Mouse (Mus musculus): Measurements from ENCODE around the gene Gad1. TPM values are rescaled to one million over a fixed set of nuclear protein-coding genes. Genes with fewer than 3 reads are reported as not detected.
A peak's percentile ranks its signal among the peaks of the same experiment; 100 is the strongest.

Gad1 gene
- polyA plus RNA-seq, 1 experiment from 2014 or later, result 63.2 TPM

DNA sequence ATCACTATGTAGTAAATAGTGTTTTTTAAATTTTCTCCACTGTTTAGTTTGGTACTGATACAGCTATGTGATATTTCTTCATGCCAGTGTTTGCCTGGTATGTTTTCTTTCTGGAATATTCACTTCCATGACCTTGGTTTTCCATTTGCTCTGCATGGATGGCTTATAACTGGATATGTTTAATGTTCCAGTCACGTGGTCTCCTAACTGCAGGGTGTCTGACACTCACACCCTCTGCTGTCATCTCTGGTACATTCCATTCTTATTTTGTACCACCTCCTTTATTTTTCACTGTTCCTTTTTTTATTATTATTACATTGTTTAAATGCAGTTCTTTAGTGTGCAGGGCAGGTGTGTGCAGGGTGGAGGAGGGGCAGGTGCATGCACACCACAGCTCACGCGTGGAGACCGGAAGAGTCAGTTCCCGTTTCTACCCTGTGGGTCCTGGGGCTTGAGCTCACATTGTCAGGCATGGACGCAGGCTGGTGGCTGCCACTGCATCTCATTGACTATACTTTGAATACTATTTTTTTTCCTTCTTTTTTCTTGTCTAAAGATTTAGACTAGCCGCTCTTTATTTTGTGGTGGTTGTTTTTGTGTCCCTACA, 62.0 kb downstream of the Gad1 start:
- H3K9ac ChIP-seq (replicated peaks), result no peak overlapping the region
- no peaks in the 10 kb centered on the region for H3K27me3 ChIP-seq
- H3K27ac ChIP-seq, result no peak overlapping the region
- H3K4me2 ChIP-seq (replicated peaks), result no peak overlapping the region
- 85% methylated on average over 7 of the region's 7 CpGs for WGBS
- no peaks in the 10 kb centered on the region for H3K4me1 ChIP-seq (replicated peaks)
- ATAC-seq, result no peak
- no peak overlapping the region for H3K4me3 ChIP-seq (replicated peaks)
- H3K36me3 ChIP-seq, result no peaks in the 10 kb centered on the region
- no peaks in the 10 kb centered on the region for H3K9me3 ChIP-seq

DNA sequence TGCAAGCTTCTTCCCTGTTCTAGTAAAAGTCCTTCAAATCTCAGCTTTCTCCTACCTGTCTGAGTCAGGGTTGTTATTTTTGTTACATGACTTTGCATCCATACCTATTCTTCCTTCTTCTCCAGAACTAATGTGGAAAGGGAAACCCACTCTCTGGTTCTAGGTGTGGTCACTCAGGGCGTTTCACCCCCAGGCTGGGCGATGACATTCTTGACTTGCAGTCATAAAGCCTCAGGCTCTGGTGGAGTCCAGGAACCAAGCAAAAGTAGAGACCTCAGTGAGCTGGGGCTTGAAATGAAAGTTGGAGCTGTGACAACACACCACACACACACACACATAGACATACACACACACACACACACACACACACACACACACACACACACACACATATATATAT, 63.2 kb downstream of the Gad1 start:
- H3K4me2 ChIP-seq (replicated peaks), result no peak overlapping the region
- no peak overlapping the region for H3K4me3 ChIP-seq (replicated peaks)
- H3K36me3 ChIP-seq, result no peaks in the 10 kb centered on the region
- ATAC-seq, result no peak
- no peaks in the 10 kb centered on the region for H3K27me3 ChIP-seq
- 0 out of 2 replicates have a peak, but pooled peaks cover 2% of the 10 kb centered on the region for H3K4me1 ChIP-seq (replicated peaks)
- no peak overlapping the region for H3K9ac ChIP-seq (replicated peaks)
- no peaks in the 10 kb centered on the region for H3K9me3 ChIP-seq
- H3K27ac ChIP-seq, result no peak overlapping the region
- WGBS, result 79% methylated on average over 2 of the region's 2 CpGs

DNA sequence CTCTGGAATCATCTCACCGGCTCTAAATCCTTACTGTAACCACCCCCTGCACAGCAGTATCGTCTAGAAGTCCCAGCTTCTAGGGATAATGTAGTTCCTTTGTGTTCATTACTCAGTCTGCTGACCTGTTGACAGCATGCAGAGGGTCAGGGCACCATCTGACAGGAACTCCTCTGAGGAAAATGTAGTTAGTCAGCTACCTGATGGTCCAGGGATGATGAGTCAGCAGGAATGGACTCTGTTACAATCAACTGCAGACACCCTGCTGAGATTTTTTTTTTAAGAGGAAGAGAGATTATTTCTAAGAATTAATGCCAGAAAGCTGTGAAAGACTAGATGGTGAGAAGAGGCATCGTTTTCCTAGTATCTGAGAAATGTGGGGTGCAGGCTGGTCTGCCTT, 63.7 kb downstream of the Gad1 start:
- ATAC-seq, result no peak
- Histone ChIP-seq H3K27me3 (no peaks in the 10 kb centered on the region), H3K4me2 (replicated peaks) (no peak overlapping the region), H3K27ac (no peak overlapping the region), H3K9ac (replicated peaks) (no peak overlapping the region), H3K4me1 (replicated peaks) (0 out of 2 replicates have a peak, but pooled peaks cover 2% of the 10 kb centered on the region), H3K9me3 (no peaks in the 10 kb centered on the region), H3K36me3 (no peaks in the 10 kb centered on the region), H3K4me3 (replicated peaks) (no peak overlapping the region)
- 76% methylated on average over 3 of the region's 3 CpGs for WGBS

DNA sequence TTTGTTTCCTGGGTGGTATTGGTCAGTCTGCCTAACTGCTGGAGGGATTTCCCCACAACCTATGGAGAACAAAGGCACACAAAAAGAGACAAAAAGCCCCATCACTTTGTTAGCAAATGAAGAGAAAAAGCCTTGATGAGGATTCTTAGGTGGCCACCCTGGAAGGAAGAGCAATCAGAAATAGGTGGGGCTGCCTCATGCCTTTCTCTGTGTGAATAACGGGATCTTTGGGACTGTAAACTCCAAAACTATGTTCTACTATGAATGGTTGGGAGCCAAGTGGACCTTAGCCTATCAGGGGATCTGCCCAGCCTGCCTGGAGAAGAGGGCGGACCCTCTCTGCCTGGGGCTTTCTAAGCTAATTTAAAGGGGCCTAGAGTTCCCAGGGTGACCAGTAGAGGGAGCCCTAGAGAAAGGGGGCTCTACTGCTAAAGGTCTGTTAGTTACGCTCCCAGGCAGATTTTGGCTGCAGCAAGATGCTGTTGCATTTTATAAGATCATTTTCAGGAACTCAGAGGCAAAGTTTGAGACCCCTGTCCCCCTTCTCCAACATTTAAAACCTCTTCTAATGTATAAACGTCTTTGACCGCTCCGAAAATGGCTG, 66.5 kb downstream of the Gad1 start:
- whole genome bisulfite sequencing, result 85% methylated on average over 6 of the region's 6 CpGs

DNA sequence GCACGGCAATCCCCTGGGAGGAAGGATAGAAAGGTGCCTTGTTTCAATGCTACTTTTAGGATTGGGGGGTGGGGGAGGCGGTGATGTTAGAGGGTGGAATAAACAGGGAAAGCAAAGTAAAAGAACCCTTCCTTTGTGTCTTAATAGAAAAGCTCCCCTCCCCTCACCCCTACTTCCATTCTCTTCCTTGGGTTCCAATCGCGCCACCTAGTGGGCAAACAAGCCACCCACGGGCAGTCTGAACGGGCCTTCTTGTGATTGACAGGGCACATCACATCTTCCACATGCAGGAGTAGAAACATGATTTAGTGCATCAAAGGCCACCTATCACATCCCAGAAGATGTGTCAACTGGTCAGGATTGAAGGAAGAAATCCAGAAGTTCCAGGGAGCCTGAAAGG, 67.4 kb downstream of the Gad1 start:
- 0 out of 2 replicates have a peak, but pooled peaks cover 2% of the 10 kb centered on the region for H3K4me1 ChIP-seq (replicated peaks)
- peak; percentile 56; the same call in 1 of the 2 replicates for ATAC-seq
- no peaks in the 10 kb centered on the region for H3K27me3 ChIP-seq
- 15% methylated on average over 6 of the region's 6 CpGs for WGBS
- no peaks in the 10 kb centered on the region for H3K36me3 ChIP-seq
- no peak overlapping the region for H3K9ac ChIP-seq (replicated peaks)
- H3K9me3 ChIP-seq, result no peaks in the 10 kb centered on the region
- H3K4me3 ChIP-seq (replicated peaks), result no peak overlapping the region
- H3K4me2 ChIP-seq (replicated peaks), result no peak overlapping the region
- H3K27ac ChIP-seq, result no peak overlapping the region

More for the DNA sequence above, 66.5 kb downstream of the Gad1 start:
- Histone ChIP-seq H3K27me3 (no peaks in the 10 kb centered on the region), H3K4me2 (replicated peaks) (no peak overlapping the region), H3K4me1 (replicated peaks) (0 out of 2 replicates have a peak, but pooled peaks cover 2% of the 10 kb centered on the region), H3K9me3 (no peaks in the 10 kb centered on the region), H3K36me3 (no peaks in the 10 kb centered on the region), H3K27ac (no peak overlapping the region), H3K9ac (replicated peaks) (no peak overlapping the region), H3K4me3 (replicated peaks) (no peak overlapping the region)
- no peak for ATAC-seq

DNA sequence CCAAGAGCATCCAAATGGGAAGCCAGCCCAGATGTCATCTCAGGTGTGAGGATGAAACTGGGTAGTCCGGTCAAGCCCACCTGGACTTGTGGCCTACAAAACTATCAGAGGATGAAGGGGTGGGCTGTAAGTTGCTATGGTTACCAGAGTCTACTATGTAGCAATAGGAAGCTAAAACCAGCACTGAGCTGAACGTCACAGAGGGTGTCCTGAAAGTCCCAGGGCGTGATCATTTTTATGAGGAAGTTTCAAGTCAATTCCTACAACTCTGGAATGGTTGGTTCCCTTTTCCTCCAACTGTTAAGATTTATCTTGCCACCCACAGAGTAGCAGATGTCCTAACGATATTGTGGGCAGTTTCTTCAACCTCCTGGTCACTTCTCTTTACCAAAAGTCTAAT, 69.4 kb downstream of the Gad1 start:
- no peak for ATAC-seq
- Histone ChIP-seq H3K4me2 (replicated peaks) (no peak overlapping the region), H3K4me1 (replicated peaks) (0 out of 2 replicates have a peak, but pooled peaks cover 2% of the 10 kb centered on the region), H3K27ac (no peak overlapping the region), H3K36me3 (no peaks in the 10 kb centered on the region), H3K4me3 (replicated peaks) (no peak overlapping the region), H3K9me3 (no peaks in the 10 kb centered on the region), H3K9ac (replicated peaks) (no peak overlapping the region), H3K27me3 (no peaks in the 10 kb centered on the region)
- WGBS, result 76% methylated on average over 4 of the region's 4 CpGs

DNA sequence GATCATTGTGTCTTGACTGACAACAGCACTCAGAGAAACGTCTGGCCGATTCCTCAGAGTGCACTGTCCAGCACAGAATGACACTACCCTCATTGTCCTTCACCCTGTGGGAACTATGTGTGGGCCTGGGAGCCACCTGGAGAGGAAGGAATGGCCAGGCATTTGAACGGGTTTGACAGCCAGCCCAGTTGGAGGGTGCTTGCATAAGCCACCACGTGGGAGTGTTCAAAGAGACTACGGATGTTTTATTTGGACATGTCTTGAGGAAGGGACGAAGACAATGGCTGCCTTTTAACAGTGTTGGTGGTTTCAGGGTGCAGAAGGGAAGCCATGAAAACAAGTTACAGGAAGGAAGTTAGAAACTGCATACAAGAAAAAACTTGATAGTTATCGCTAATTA, 72.9 kb downstream of the Gad1 start:
- ATAC-seq, result no peak
- Histone ChIP-seq H3K4me3 (replicated peaks) (no peak overlapping the region), H3K27ac (no peak overlapping the region), H3K9me3 (no peaks in the 10 kb centered on the region), H3K4me1 (replicated peaks) (peaks cover 5% of the 10 kb centered on the region), H3K9ac (replicated peaks) (no peak overlapping the region), H3K36me3 (no peaks in the 10 kb centered on the region), H3K27me3 (no peaks in the 10 kb centered on the region), H3K4me2 (replicated peaks) (no peak overlapping the region)
- 76% methylated on average over 7 of the region's 7 CpGs for WGBS

DNA sequence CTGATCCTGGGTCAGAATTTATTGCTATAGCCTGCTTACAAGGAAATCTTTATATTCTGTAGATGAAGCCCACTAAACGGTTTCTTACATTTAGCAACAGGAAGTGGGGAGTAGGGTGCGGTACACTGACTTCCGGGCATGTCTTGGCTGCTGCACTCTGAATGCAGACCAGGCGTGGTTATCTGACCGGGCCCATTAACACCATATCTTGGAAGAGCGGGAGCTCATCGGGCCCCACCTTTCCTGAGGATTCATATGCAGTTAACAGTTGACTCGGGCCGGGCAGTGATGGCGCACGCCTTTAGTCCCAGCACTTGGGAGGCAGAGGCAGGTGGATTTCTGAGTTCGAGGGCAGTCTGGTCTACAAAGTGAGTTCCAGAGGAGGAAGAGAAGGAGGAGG, 75.5 kb downstream of the Gad1 start:
- Histone ChIP-seq H3K27ac (no peak overlapping the region), H3K4me2 (replicated peaks) (no peak overlapping the region), H3K36me3 (no peaks in the 10 kb centered on the region), H3K27me3 (no peaks in the 10 kb centered on the region), H3K9ac (replicated peaks) (no peak overlapping the region), H3K4me3 (replicated peaks) (no peak overlapping the region), H3K4me1 (replicated peaks) (peaks cover 5% of the 10 kb centered on the region), H3K9me3 (no peaks in the 10 kb centered on the region)
- WGBS, result 96% methylated on average over 12 of the region's 12 CpGs
- no peak for ATAC-seq

DNA sequence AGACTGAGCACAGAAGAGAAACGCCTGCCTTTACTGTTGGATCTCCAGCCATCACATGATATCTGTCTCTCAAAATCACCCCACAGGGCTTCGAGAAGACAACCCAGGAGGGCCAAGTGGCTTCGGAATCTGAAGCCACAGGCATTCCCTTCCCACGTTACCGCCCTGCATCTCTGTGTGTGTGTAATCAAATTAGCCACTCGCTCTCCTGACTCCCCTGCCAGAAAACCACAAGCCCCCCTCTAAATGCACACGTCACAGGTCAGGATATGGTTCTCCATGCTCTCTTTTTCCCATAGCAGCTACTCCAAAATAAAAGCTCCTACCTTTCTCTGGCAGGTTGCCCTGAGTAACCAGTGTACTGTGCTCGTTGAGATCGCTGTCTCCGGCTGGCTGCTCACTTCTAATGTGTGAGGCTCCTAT, 76.5 kb downstream of the Gad1 start:
- 27% methylated on average over 10 of the region's 10 CpGs for WGBS
- Histone ChIP-seq H3K4me1 (replicated peaks) (peaks cover 5% of the 10 kb centered on the region), H3K27ac (0 out of 2 replicates have a peak overlapping the region, but pooled peaks have one; percentile 31), H3K36me3 (no peaks in the 10 kb centered on the region), H3K9me3 (no peaks in the 10 kb centered on the region), H3K9ac (replicated peaks) (0 out of 2 replicates have a peak overlapping the region, but pooled peaks have one; percentile 1), H3K27me3 (no peaks in the 10 kb centered on the region), H3K4me3 (replicated peaks) (peak overlapping the region; percentile 26), H3K4me2 (replicated peaks) (peak overlapping the region; percentile 42)
- ATAC-seq, result peak; percentile 91

DNA sequence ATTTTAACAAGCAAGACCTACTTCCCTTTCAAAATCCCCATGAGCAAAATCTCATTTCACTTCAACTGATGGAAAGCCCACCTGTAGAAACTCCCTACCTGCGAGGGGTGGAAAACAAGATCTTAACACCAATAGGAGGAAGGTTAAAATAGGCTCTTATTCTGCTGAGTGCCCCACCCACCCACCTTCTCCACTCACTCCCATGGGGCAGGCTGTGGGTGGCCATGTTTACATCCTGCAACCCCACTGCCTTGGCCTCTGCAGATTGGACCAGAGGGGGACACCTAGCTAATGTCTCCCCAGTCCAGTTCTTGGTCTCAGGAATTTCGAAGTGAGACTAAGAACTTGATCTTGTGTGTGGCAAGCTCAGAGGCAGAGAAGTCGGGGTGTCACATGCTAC, 77.0 kb downstream of the Gad1 start:
- peaks cover 5% of the 10 kb centered on the region for H3K4me1 ChIP-seq (replicated peaks)
- no peaks in the 10 kb centered on the region for H3K36me3 ChIP-seq
- no peak overlapping the region for H3K9ac ChIP-seq (replicated peaks)
- no peaks in the 10 kb centered on the region for H3K27me3 ChIP-seq
- no peak for ATAC-seq
- H3K4me2 ChIP-seq (replicated peaks), result peak overlapping the region; percentile 42
- no peaks in the 10 kb centered on the region for H3K9me3 ChIP-seq
- H3K27ac ChIP-seq, result no peak overlapping the region
- WGBS, result 78% methylated on average over 3 of the region's 3 CpGs
- H3K4me3 ChIP-seq (replicated peaks), result peak overlapping the region; percentile 26; the same call in 1 of the 2 replicates

DNA sequence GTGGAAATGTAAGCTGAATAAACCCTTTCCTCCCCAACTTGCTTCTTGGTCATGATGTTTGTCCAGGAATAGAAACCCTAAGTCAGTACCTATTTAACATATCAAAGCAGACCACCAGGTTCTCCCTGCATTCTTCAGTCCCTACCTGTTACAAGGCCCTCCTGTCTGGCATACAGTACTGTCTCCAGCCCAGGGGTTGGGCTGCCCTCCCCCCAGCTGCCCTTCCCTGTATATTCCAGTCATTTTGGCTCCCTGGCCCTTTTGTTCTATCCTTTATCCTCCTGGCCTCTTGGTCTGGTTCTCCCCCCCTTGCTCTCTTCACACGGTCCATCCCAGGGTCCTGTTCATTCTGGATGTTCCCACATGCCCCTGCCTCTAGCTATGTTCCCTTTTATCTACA, 78.4 kb downstream of the Gad1 start:
- Histone ChIP-seq H3K4me2 (replicated peaks) (no peak overlapping the region), H3K9ac (replicated peaks) (no peak overlapping the region), H3K27ac (no peak overlapping the region), H3K4me3 (replicated peaks) (no peak overlapping the region), H3K4me1 (replicated peaks) (peaks cover 5% of the 10 kb centered on the region), H3K9me3 (peaks cover 4% of the 10 kb centered on the region; the same call in 1 of the 2 replicates), H3K36me3 (no peaks in the 10 kb centered on the region), H3K27me3 (no peaks in the 10 kb centered on the region)
- WGBS, result 95% methylated on average over 1 of the region's 1 CpGs
- ATAC-seq, result no peak

DNA sequence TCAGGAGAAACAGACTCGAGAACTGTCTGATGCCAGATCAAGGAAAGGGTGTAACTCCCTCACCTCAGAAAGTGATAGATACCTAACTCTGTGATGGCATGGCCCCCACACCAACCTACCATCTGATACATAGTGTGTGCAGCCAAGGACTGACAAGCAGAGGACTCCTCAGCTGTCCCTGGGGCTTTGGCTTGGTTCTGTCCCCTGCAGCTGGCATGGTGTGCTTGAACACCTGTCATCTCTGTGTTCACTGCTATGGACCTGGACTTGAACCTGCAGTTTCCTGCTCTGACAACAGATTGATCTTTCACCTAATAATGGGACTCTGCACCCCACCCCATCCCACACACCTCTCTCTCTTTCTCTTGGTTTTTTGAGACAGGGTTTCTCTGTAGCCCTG, 79.5 kb downstream of the Gad1 start:
- WGBS, result 82% methylated on average over 1 of the region's 1 CpGs
- H3K4me1 ChIP-seq (replicated peaks), result peaks cover 5% of the 10 kb centered on the region
- H3K27me3 ChIP-seq, result no peaks in the 10 kb centered on the region
- H3K4me2 ChIP-seq (replicated peaks), result no peak overlapping the region
- H3K36me3 ChIP-seq, result no peaks in the 10 kb centered on the region
- no peak overlapping the region for H3K27ac ChIP-seq
- ATAC-seq, result no peak
- no peak overlapping the region for H3K4me3 ChIP-seq (replicated peaks)
- no peak overlapping the region for H3K9ac ChIP-seq (replicated peaks)
- H3K9me3 ChIP-seq, result peaks cover 4% of the 10 kb centered on the region; the same call in 1 of the 2 replicates
